Mouse (Mus musculus) hindbrain, embryonic 14.5 days (tissue): ENCODE measurements at regions not wholly inside any gene's neighbourhood (a gene's known extent, or its start where the extent isn't known, plus 50 kb on each side); places are given as distances from the start of the nearest gene placed in this dataset.

ENCODE experiments used
- ATAC-seq: fragments of 200-750 bp; cut with Nextera tagmentation; 2 replicates; pipeline ENCODE4 v1.8.0; 2017; ENCODE audit warnings: moderate number of reproducible peaks, mild to moderate bottlenecking, moderate TSS enrichment, moderate library complexity; ENCODE audit not compliant: low FRiP score
- DNase-seq: peaks from one replicate; pipeline ENCODE4 v3.0.0-alpha.2; 2015; ENCODE audit warnings: low spot score
- H3K27ac ChIP-seq: fragments of 300-500 bp; sonication (generic); 2 replicates; pipeline ENCODE4 v1.5.1; 2014; ENCODE audit warnings: mild to moderate bottlenecking, moderate library complexity
- H3K27me3 ChIP-seq: fragments of 300-500 bp; sonication (generic); 2 replicates; pipeline ENCODE4 v1.6.1; 2014; ENCODE audit warnings: mild to moderate bottlenecking, low read length, mixed read lengths; ENCODE audit not compliant: control insufficient read depth, insufficient read depth
- H3K36me3 ChIP-seq: fragments of 300-500 bp; sonication (generic); replicated peaks from 2 replicates; pipeline ENCODE4 v1.6.1; 2014; ENCODE audit not compliant: control insufficient read depth, insufficient read depth
- H3K4me1 ChIP-seq: fragments of 300-500 bp; sonication (generic); replicated peaks from 2 replicates; pipeline ENCODE4 v1.6.1; 2014; ENCODE audit warnings: antibody characterized with exemption, low read length, mixed read lengths; ENCODE audit not compliant: control insufficient read depth, insufficient read depth
- H3K4me2 ChIP-seq: fragments of 300-500 bp; sonication (generic); replicated peaks from 2 replicates; pipeline ENCODE4 v1.6.1; 2014; ENCODE audit warnings: mild to moderate bottlenecking, moderate library complexity
- H3K4me3 ChIP-seq: fragments of 300-500 bp; sonication (generic); replicated peaks from 2 replicates; pipeline ENCODE4 v1.5.1; 2014; ENCODE audit warnings: mild to moderate bottlenecking, low read length
- H3K9ac ChIP-seq: fragments of 300-500 bp; sonication (generic); 2 replicates; pipeline ENCODE4 v1.6.1; 2014
- H3K9me3 ChIP-seq: fragments of 300-500 bp; sonication (generic); 2 replicates; pipeline ENCODE4 v1.6.1; 2016; ENCODE audit warnings: low read length; ENCODE audit not compliant: control insufficient read depth
- WGBS: fragments of 180-500 bp; shearing (Covaris S2); extraction: QIAGEN DNeasy Blood & Tissue Kit; methylation state at CpG from one replicate; pipeline ENCODE4 v1.1.7; 2014; 5-methylcytosine and 5-hydroxymethylcytosine counted together

DNA sequence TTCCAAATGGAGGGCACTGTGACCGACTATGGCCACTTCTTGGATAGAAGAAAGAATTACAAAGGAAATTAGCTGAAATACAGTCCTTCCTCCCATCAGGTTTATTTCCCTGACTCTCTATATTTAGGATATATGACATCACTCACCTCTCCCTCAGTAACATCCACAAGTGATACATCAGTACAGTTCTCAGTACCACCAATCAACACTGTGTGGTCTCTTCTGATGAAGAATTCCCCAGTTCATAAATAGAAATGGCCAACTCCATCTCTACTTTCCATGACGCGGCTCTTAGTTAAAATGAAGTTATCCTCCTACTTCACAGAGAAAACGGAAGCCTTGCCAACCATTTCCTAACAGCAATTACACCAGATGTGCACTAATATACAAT lies 208.3 kb upstream of the Dio2 start:
- Histone ChIP-seq H3K4me3 (no peak overlapping the region), H3K27ac (no peak overlapping the region), H3K9ac (no peak overlapping the region), H3K4me1 (no peaks in the 10 kb centered on the region), H3K4me2 (no peak overlapping the region), H3K36me3 (no peaks in the 10 kb centered on the region), H3K9me3 (no peaks in the 10 kb centered on the region), H3K27me3 (no peaks in the 10 kb centered on the region)
- WGBS = 90% methylated on average over 4 of the region's 4 CpGs
- DNase-seq = no peak
- no peak for ATAC-seq

DNA sequence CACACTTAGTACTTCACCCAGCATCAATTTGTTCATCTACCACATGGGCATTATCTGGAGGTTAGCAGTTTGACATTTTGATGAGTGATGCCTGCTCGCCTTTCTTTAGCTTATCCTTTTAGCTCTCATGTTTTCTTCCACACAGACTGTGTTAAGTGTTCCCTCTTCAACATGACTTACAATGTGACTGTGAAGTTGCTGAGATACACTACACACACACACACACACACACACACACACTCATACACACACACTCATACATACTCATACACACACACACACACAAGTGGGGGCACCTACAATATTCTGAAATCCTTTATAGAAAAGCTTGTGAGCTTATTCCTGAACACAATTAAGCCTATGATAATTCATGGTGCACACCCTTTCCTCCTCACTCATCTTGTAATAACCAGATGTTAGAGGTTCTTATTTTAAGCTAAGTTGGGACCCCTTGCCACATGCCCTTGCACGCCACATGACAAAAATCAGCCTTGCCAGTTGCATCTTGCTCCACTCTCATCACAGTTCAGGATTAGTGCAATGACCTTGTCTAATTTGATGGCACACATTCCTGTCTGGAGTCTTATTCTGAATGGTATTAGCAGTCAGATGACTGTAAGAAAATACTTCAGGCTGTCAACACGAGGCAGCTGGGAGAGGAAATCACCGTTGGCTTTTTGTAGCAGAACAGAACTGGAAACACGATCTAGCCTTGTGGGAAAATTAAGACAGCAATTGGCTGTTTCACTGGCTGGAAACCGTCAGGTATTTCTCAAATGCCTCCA lies 207.7 kb upstream of the Dio2 start:
- no peaks in the 10 kb centered on the region for H3K36me3 ChIP-seq
- H3K9ac ChIP-seq = no peak overlapping the region
- ATAC-seq (no peak), DNase-seq (no peak)
- H3K4me2 ChIP-seq = no peak overlapping the region
- no peak overlapping the region for H3K27ac ChIP-seq
- no peaks in the 10 kb centered on the region for H3K9me3 ChIP-seq
- H3K4me1 ChIP-seq = no peaks in the 10 kb centered on the region
- no peaks in the 10 kb centered on the region for H3K27me3 ChIP-seq
- H3K4me3 ChIP-seq = no peak overlapping the region
- 83% methylated on average over 6 of the region's 6 CpGs for WGBS

DNA sequence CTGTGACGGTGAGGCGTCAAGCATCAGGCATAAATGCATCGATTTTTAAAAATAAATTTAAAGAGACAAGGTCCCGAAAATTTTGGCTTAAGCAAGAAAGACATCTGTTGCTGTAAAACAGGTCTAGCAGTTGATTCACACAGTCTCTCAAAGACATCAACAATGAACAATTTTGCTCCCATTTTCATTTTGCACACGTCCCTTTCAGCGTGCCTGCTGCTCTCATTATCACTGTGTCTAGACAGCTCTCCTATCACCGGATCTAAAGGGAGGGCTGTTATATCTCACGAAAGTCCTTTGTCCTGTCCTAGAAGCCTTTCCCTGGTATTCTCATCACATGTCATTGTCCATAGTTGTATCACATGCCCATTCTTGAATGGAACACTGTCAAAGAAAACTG lies 194.4 kb upstream of the Dio2 start:
- no peak overlapping the region for H3K9ac ChIP-seq
- WGBS = 91% methylated on average over 8 of the region's 8 CpGs
- H3K9me3 ChIP-seq = no peaks in the 10 kb centered on the region
- H3K36me3 ChIP-seq = no peaks in the 10 kb centered on the region
- no peaks in the 10 kb centered on the region for H3K27me3 ChIP-seq
- H3K4me1 ChIP-seq = no peaks in the 10 kb centered on the region
- no peak overlapping the region for H3K4me2 ChIP-seq
- no peak for DNase-seq
- no peak overlapping the region for H3K4me3 ChIP-seq
- no peak for ATAC-seq
- H3K27ac ChIP-seq = no peak overlapping the region

DNA sequence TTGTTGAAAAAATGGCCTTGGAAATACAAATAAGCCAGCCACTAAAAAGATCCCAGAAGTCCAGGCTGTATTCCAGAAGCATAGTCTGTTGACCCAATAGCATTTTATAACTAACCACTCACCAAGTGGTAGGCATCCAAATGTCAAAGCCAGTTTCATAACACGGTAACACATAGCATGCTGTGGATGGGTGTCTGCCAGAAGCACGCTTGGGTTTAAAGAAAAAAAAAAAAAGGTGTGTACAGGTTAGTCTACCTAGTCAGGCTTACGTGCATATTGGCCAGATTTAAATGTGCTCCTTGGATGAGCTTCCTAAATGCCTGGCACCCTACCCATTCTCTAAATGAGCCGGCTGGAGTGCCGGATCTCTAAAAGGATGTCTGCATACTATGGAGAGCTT lies 194.0 kb upstream of the Dio2 start:
- ATAC-seq = no peak
- 93% methylated on average over 5 of the region's 5 CpGs for WGBS
- H3K4me3 ChIP-seq = no peak overlapping the region

DNA sequence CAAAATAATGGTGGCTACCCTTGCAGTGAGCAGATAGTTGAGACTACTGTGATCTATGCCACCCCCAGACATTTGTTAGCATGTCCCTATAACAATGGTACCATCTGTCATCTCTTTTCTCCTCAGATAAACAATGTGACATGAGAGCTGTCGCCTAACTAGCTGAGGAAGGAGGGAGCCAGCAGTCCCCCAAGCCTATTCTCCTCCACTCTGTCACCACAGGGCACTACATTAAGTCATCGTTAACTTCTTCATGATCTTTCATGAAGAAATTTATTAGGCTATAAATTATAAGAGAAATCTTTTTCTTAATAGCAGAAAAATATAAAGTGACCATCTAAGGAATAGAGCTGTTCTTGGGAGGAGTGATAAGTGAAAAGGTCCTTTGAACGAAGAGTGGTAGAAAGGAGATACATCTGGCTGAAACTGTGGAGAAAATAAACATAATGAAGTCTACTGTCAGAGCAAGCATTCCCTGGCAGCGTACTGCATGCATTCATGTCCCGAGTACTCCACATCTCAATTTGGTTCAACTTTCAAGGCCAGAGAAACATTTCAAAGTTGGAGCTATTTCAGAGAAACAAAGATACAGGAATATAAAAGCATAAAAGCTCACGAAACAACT lies 192.0 kb upstream of the Dio2 start:
- no peak for ATAC-seq
- no peaks in the 10 kb centered on the region for H3K36me3 ChIP-seq
- no peak overlapping the region for H3K27ac ChIP-seq
- no peak overlapping the region for H3K4me2 ChIP-seq
- no peaks in the 10 kb centered on the region for H3K27me3 ChIP-seq
- DNase-seq = no peak
- no peak overlapping the region for H3K9ac ChIP-seq
- H3K4me3 ChIP-seq = no peak overlapping the region
- no peaks in the 10 kb centered on the region for H3K4me1 ChIP-seq
- 76% methylated on average over 6 of the region's 6 CpGs for WGBS
- H3K9me3 ChIP-seq = no peaks in the 10 kb centered on the region

More for the DNA sequence above, 194.0 kb upstream of the Dio2 start:
- no peaks in the 10 kb centered on the region for H3K9me3 ChIP-seq
- DNase-seq = no peak
- H3K4me1 ChIP-seq = no peaks in the 10 kb centered on the region
- H3K27ac ChIP-seq = no peak overlapping the region
- no peak overlapping the region for H3K9ac ChIP-seq
- H3K36me3 ChIP-seq = no peaks in the 10 kb centered on the region
- H3K27me3 ChIP-seq = no peaks in the 10 kb centered on the region
- no peak overlapping the region for H3K4me2 ChIP-seq

DNA sequence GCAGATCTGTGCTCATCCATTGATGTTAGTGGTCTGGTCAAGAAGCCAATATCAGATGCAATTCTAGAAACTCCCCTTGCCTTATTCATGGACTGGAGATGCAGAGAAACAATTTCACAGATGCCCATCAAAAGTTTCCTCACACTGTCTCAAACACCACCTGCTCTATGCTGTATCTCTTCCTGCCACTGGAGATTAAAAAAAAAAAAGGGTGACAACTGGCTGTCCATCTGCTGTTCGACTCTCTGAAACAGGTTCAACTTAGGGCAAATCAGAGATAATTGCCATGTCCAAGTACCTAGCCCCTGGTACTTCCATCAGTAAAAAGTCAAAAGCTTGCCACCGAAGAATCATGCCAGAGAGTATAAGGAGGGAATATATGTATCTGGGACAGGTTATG lies 185.4 kb upstream of the Dio2 start:
- no peak overlapping the region for H3K4me2 ChIP-seq
- H3K36me3 ChIP-seq = no peaks in the 10 kb centered on the region
- H3K9me3 ChIP-seq = no peaks in the 10 kb centered on the region
- no peak overlapping the region for H3K9ac ChIP-seq
- no peaks in the 10 kb centered on the region for H3K4me1 ChIP-seq
- WGBS = 85% methylated on average over 2 of the region's 2 CpGs
- DNase-seq (no peak), ATAC-seq (no peak)
- H3K27ac ChIP-seq = no peak overlapping the region
- H3K27me3 ChIP-seq = no peaks in the 10 kb centered on the region
- H3K4me3 ChIP-seq = no peak overlapping the region

DNA sequence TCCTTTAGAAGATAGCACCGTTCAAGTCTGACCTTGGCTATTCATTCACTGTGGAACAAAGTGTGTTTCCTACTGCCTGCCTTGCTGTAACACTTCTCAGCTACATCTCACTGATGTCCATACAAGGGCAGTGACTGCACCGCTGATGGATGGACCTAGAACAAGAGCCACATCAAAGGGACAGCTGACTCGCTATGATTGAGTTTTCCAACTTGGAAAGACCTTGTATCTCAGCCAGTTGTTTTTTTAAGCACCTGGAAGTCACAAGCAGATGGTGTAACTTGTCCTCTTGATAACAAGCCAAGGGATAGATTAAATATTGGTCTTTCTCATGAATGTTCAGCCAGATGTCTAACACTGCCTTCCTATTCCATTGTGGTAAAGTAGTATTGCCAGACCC lies 184.9 kb upstream of the Dio2 start:
- H3K4me2 ChIP-seq = no peak overlapping the region
- H3K9ac ChIP-seq = no peak overlapping the region
- no peak for ATAC-seq
- no peaks in the 10 kb centered on the region for H3K36me3 ChIP-seq
- H3K27me3 ChIP-seq = no peaks in the 10 kb centered on the region
- no peaks in the 10 kb centered on the region for H3K9me3 ChIP-seq
- WGBS = 87% methylated on average over 3 of the region's 3 CpGs
- no peak overlapping the region for H3K4me3 ChIP-seq
- H3K27ac ChIP-seq = no peak overlapping the region
- H3K4me1 ChIP-seq = no peaks in the 10 kb centered on the region
- no peak for DNase-seq

DNA sequence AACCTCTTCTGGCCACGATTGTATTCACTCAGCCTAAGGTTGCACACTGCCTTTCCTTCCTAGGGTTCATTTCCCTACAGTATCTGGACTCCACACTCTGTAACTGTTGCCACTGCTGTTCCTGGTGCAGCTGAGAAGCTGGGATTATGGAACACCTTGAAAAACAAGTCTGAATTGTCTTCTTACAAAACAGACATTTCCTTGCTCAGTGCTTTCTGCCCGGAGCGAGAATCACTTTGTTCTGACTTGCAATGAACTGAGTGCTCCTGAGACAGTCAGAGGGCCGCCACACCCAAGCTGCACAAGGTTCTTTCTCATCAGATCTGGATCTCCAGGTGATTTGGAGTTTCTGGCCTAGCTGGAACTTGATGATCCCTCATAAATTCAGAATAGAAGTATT lies 183.0 kb upstream of the Dio2 start:
- Histone ChIP-seq H3K4me3 (no peak overlapping the region), H3K36me3 (no peaks in the 10 kb centered on the region), H3K27me3 (no peaks in the 10 kb centered on the region), H3K4me2 (no peak overlapping the region), H3K9ac (no peak overlapping the region), H3K9me3 (no peaks in the 10 kb centered on the region), H3K27ac (no peak overlapping the region), H3K4me1 (no peaks in the 10 kb centered on the region)
- ATAC-seq (no peak), DNase-seq (no peak)
- 92% methylated on average over 4 of the region's 4 CpGs for WGBS

DNA sequence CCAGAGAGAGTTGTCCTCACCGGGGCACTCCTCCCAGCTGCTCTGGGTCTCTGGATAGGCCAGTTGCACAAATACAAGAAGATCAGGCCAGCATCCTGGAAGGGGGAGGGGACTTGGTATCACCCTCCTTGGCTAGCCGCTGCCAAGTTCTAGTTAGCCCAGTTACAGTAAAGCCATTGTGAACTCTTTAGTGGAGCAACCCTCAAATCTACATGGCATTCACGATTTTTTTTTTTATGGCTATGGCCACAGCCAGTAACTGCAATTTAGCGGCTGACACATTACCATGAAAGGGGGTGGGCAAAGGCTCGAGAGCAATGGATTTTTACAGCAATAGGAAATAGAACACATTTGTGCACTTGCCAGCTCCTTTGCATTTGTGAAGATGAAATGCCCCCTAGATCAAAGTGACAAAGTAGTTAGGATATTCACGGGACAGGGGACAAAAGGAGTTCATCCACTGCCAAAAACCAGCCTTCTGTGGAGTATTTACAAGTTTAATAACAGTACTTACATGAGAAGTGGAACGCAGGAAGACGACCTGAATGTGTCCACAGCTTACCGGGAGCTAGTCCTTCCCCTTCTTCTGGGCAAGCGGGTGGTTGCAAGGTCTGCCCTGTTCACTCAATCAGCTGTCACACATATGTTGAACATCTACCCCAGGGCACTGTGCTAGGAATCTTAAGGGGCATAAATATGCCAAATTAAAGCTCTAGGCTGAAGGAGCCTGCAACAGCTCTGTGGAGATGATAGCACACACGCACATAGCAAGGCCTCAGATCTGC lies 177.9 kb upstream of the Dio2 start:
- Histone ChIP-seq H3K9ac (no peak overlapping the region), H3K9me3 (no peaks in the 10 kb centered on the region), H3K4me3 (no peak overlapping the region), H3K27me3 (no peaks in the 10 kb centered on the region), H3K4me1 (no peaks in the 10 kb centered on the region; the same call in 1 of the 2 replicates), H3K4me2 (no peak overlapping the region), H3K27ac (no peak overlapping the region), H3K36me3 (no peaks in the 10 kb centered on the region)
- peak; percentile 48 for DNase-seq
- peak; percentile 92 for ATAC-seq
- 67% methylated on average over 11 of the region's 11 CpGs for WGBS
